Mouse (Mus musculus) lung, postnatal 0 days (tissue): Measurements from ENCODE around the gene Mkrn3.
A peak's percentile ranks its signal among the peaks of the same experiment; 100 is the strongest.

Experiments used
- CTCF ChIP-seq: IDR thresholded peaks from 2 replicates; pipeline ENCODE4 v1.5.1; 2016; ENCODE audit warnings: antibody characterized with exemption, mild to moderate bottlenecking
- EP300 ChIP-seq: IDR thresholded peaks from 2 replicates; pipeline ENCODE4 v1.6.1; 2016; ENCODE audit warnings: antibody characterized with exemption, mild to moderate bottlenecking, control low read depth

- peak; percentile 68 for TF ChIP-seq CTCF
- no peak for TF ChIP-seq EP300
Measured at GRCm38 (mm10) chr7:62428337-62428736, 8.4 kb upstream of the Mkrn3 start.
